Mouse (Mus musculus): ENCODE results near the gene Fam19a2. TPM values are rescaled to one million over a fixed set of nuclear protein-coding genes. Genes with fewer than 3 reads are reported as not detected.

The Fam19a2 gene
- total and polyA plus RNA-seq, 2 experiments from 2014 or later: 70.8 to 146 TPM

DNA sequence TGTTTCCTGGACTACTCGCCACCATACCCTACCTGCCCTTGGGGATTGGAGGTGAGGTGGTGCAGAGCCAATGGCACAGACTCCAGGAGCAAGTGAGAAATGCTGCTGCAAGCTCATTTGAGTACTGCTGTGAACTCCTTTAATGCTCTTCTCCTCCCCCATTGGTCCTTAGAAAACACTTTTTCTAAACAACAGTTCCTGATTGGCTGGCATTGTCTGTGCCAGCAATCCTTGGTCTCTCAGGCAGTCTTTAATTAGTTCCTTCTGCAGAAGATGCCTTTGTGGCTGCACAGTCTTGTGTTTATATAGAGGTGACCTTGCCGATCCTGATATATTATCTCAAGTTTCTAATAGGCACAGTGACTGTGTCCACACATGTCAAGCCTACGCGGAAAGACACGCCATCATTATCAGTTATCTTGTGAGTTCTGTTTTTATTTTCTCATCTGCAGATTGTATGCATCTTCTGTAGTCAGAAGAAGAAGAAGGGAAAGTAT lies 365.5 kb downstream of the Fam19a2 start:
- ATAC-seq (ENCODE audit: low FRiP score) (no peak), DNase-seq (ENCODE audit: low spot score) (no peak)
- Histone ChIP-seq H3K36me3 (ENCODE audit: insufficient read depth, low read length) (no peaks in the 10 kb centered on the region), H3K4me1 (ENCODE audit: insufficient read depth, low read length) (no peaks in the 10 kb centered on the region), H3K27me3 (ENCODE audit: insufficient read depth, low read length) (no peaks in the 10 kb centered on the region), H3K4me2 (ENCODE audit: low read depth, low read length, poor library complexity, severe bottlenecking) (no peak overlapping the region), H3K9ac (replicated peaks; ENCODE audit: low read length, poor library complexity, severe bottlenecking) (no peak overlapping the region), H3K27ac (ENCODE audit: low read depth, low read length) (no peak overlapping the region), H3K4me3 (ENCODE audit: low read depth, low read length) (no peak overlapping the region), H3K9me3 (ENCODE audit: low read length) (no peaks in the 10 kb centered on the region)
- 87% methylated on average over 5 of the region's 5 CpGs for WGBS
- TF ChIP-seq CTCF (IDR thresholded peaks at IDR 0.05): no peak

DNA sequence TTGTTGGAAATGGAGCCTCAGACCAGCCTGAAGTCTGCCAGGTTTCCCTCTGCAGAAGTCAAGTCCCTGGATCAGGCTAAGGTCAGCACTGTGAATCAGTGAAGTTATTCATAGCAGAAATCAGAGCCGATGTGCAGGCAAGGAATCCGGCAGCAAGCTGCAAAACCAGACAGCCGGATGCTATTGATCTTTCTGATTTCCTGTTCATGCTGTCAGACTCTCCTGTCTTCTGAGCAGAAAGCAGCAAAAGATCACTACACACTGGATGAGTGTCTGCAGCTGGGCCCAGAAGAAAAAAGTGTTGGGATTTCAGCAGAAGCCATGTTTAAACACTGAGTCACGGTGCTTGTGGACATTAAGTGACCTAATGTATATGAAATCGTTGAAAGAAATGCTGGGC lies 368.2 kb downstream of the Fam19a2 start:
- Histone ChIP-seq H3K27ac (ENCODE audit: low read depth, low read length) (peak overlapping the region; percentile 13; the same call in 1 of the 2 replicates), H3K36me3 (ENCODE audit: insufficient read depth, low read length) (no peaks in the 10 kb centered on the region), H3K9me3 (ENCODE audit: low read length) (no peaks in the 10 kb centered on the region), H3K4me1 (ENCODE audit: insufficient read depth, low read length) (no peaks in the 10 kb centered on the region), H3K27me3 (ENCODE audit: insufficient read depth, low read length) (no peaks in the 10 kb centered on the region), H3K4me3 (ENCODE audit: low read depth, low read length) (no peak overlapping the region), H3K9ac (replicated peaks; ENCODE audit: low read length, poor library complexity, severe bottlenecking) (no peak overlapping the region), H3K4me2 (ENCODE audit: low read depth, low read length, poor library complexity, severe bottlenecking) (no peak overlapping the region)
- TF ChIP-seq CTCF (IDR thresholded peaks at IDR 0.05): no peak
- DNase-seq (ENCODE audit: low spot score) (no peak), ATAC-seq (ENCODE audit: low FRiP score) (no peak)
- WGBS: 77% methylated on average over 5 of the region's 5 CpGs

DNA sequence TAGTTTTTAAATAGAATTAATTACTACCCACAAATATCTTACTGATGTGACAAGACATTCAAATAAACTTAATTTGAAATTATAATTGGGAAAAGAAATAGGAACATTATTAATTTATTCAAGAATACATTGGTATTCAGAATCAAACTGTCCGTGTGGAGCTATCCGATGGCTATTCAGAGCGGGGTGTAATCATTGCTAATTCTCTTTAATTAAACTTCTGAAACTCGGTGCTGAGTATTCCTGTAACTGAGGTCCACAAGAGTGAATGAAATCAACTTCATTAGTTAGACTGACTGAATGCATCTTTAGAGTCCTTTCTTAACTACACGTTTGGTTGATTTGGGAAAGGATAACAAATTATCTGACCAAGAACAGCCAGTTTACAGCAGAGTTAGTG lies 372.9 kb downstream of the Fam19a2 start:
- H3K4me2 ChIP-seq (ENCODE audit: low read depth, low read length, poor library complexity, severe bottlenecking): no peak overlapping the region
- H3K4me3 ChIP-seq (ENCODE audit: low read depth, low read length): no peak overlapping the region
- H3K27ac ChIP-seq (ENCODE audit: low read depth, low read length): no peak overlapping the region
- no peak for TF ChIP-seq CTCF (IDR thresholded peaks at IDR 0.05)
- ATAC-seq (ENCODE audit: low FRiP score) (no peak), DNase-seq (ENCODE audit: low spot score) (no peak)
- no peaks in the 10 kb centered on the region for H3K4me1 ChIP-seq (ENCODE audit: insufficient read depth, low read length)
- no peaks in the 10 kb centered on the region for H3K27me3 ChIP-seq (ENCODE audit: insufficient read depth, low read length)
- H3K36me3 ChIP-seq (ENCODE audit: insufficient read depth, low read length): no peaks in the 10 kb centered on the region
- 70% methylated on average over 5 of the region's 5 CpGs for WGBS
- H3K9ac ChIP-seq (replicated peaks; ENCODE audit: low read length, poor library complexity, severe bottlenecking): no peak overlapping the region
- H3K9me3 ChIP-seq (ENCODE audit: low read length): no peaks in the 10 kb centered on the region

DNA sequence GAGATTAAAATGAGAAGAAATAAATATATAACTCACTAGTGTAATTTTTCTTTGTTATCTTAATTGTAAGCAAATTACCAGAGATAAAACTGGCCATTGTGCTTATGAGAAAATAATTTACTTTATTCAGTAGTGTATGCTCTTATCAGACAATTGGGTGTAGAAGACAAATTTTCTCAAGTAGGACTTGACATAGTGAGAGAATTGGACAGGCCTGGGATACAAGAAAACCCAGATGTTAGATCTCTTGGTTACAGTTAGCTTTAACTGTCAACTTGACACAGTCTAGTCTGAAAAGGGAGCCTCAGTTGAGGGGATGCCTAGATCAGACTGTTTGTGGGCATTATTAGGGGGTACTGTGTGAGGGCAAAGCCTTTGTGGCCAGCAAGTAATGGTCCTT lies 373.7 kb downstream of the Fam19a2 start:
- no peak overlapping the region for H3K9ac ChIP-seq (replicated peaks; ENCODE audit: low read length, poor library complexity, severe bottlenecking)
- H3K36me3 ChIP-seq (ENCODE audit: insufficient read depth, low read length): no peaks in the 10 kb centered on the region
- no peak overlapping the region for H3K4me3 ChIP-seq (ENCODE audit: low read depth, low read length)
- H3K9me3 ChIP-seq (ENCODE audit: low read length): no peaks in the 10 kb centered on the region
- H3K4me1 ChIP-seq (ENCODE audit: insufficient read depth, low read length): no peaks in the 10 kb centered on the region
- no peak for ATAC-seq (ENCODE audit: low FRiP score)
- no peak overlapping the region for H3K4me2 ChIP-seq (ENCODE audit: low read depth, low read length, poor library complexity, severe bottlenecking)
- H3K27me3 ChIP-seq (ENCODE audit: insufficient read depth, low read length): no peaks in the 10 kb centered on the region
- no peak for DNase-seq (ENCODE audit: low spot score)
- no peak overlapping the region for H3K27ac ChIP-seq (ENCODE audit: low read depth, low read length)
- no peak for TF ChIP-seq CTCF (IDR thresholded peaks at IDR 0.05)

DNA sequence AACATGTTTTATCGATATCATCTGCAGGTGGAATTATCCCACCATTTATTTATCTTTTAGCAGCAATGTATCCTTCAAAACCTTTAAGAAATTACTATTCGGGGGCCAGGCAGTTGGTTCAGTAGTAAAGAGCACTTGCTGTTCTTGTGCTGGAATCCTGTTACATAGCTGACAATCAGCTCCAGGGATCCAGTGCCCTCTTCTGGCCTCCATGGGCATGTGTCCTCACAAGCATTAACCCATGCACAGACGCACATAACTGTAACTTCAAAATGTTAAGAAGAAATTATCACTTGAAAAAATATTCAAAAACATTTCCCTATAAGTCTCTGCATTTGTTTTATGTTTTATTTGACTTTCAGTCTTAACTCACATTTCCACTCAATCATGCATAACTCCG lies 381.8 kb downstream of the Fam19a2 start:
- Histone ChIP-seq H3K4me2 (ENCODE audit: low read depth, low read length, poor library complexity, severe bottlenecking) (no peak overlapping the region), H3K36me3 (ENCODE audit: insufficient read depth, low read length) (no peaks in the 10 kb centered on the region), H3K27ac (ENCODE audit: low read depth, low read length) (no peak overlapping the region), H3K4me3 (ENCODE audit: low read depth, low read length) (no peak overlapping the region), H3K27me3 (ENCODE audit: insufficient read depth, low read length) (no peaks in the 10 kb centered on the region), H3K9ac (replicated peaks; ENCODE audit: low read length, poor library complexity, severe bottlenecking) (no peak overlapping the region), H3K4me1 (ENCODE audit: insufficient read depth, low read length) (no peaks in the 10 kb centered on the region), H3K9me3 (ENCODE audit: low read length) (no peaks in the 10 kb centered on the region)
- DNase-seq (ENCODE audit: low spot score) (no peak), ATAC-seq (ENCODE audit: low FRiP score) (no peak)
- 92% methylated on average over 4 of the region's 4 CpGs for WGBS
- TF ChIP-seq CTCF (IDR thresholded peaks at IDR 0.05): peak; percentile 31

DNA sequence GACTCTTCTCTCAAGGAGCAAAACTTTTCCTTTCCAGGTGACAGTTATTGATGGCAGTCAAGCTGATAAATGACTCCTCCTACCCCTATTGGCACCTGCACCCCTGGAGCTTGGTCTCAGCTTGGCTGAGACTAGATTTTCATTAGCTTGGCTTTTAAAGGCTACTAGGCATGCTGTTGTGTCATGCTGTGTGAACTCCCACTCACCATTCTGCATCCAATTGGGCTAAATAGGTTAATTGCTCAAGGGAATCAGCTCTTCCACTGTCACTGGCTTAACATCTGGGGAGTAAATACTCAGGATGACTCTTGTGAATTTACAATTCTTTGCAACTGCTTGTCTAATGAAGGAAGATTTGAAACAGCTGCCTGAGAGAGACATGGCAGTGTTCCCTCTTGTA lies 407.4 kb downstream of the Fam19a2 start:
- Histone ChIP-seq H3K9me3 (ENCODE audit: low read length) (no peaks in the 10 kb centered on the region), H3K27ac (ENCODE audit: low read depth, low read length) (no peak overlapping the region), H3K36me3 (ENCODE audit: insufficient read depth, low read length) (no peaks in the 10 kb centered on the region), H3K27me3 (ENCODE audit: insufficient read depth, low read length) (no peaks in the 10 kb centered on the region), H3K4me2 (ENCODE audit: low read depth, low read length, poor library complexity, severe bottlenecking) (no peak overlapping the region), H3K4me1 (ENCODE audit: insufficient read depth, low read length) (no peaks in the 10 kb centered on the region), H3K4me3 (ENCODE audit: low read depth, low read length) (no peak overlapping the region), H3K9ac (replicated peaks; ENCODE audit: low read length, poor library complexity, severe bottlenecking) (no peak overlapping the region)
- ATAC-seq (ENCODE audit: low FRiP score) (no peak), DNase-seq (ENCODE audit: low spot score) (no peak)
- TF ChIP-seq CTCF (IDR thresholded peaks at IDR 0.05): no peak

Data from midbrain, postnatal 0 days (tissue).